Mouse (Mus musculus) thymus, adult 2 months (tissue): ENCODE results near the gene Hpd. TPM values are rescaled to one million over a fixed set of nuclear protein-coding genes. Genes with fewer than 3 reads are reported as not detected.

Experiments
- DNase-seq: peaks from one replicate; pipeline ENCODE4 v3.0.0; 2021
- H3K27ac ChIP-seq: fragments of 200-500 bp; 2 replicates; pipeline ENCODE4 v1.5.1; 2012; ENCODE audit warnings: low read length, control low read depth; ENCODE audit not compliant: control insufficient read depth, insufficient read depth
- H3K27me3 ChIP-seq: fragments of 200-500 bp; 2 replicates; pipeline ENCODE4 v1.6.1; 2012; ENCODE audit warnings: mild to moderate bottlenecking, low read length, moderate library complexity, mixed read lengths; ENCODE audit not compliant: control insufficient read depth, insufficient read depth
- H3K36me3 ChIP-seq: fragments of 200-500 bp; 2 replicates; pipeline ENCODE4 v1.6.1; 2012; ENCODE audit warnings: mild to moderate bottlenecking, low read length, moderate library complexity; ENCODE audit not compliant: control insufficient read depth, insufficient read depth
- H3K4me1 ChIP-seq: fragments of 200-500 bp; replicated peaks from 2 replicates; pipeline ENCODE4 v1.6.1; 2012; ENCODE audit warnings: low read length; ENCODE audit not compliant: control insufficient read depth, insufficient read depth
- H3K4me3 ChIP-seq: fragments of 200-500 bp; 2 replicates; pipeline ENCODE4 v1.5.1; 2012; ENCODE audit warnings: mild to moderate bottlenecking, low read length, control low read depth, moderate library complexity; ENCODE audit not compliant: control insufficient read depth, insufficient read depth
- CTCF ChIP-seq: fragments of 200-500 bp; IDR thresholded peaks from 2 replicates; pipeline ENCODE4 v1.5.1; 2012; ENCODE audit warnings: mild to moderate bottlenecking, control low read depth, low read length, moderate library complexity, borderline replicate concordance; ENCODE audit not compliant: control insufficient read depth, poor library complexity, insufficient read depth; ENCODE audit errors: extremely low read depth
- POLR2A ChIP-seq: fragments of 200-500 bp; IDR thresholded peaks from 2 replicates; pipeline ENCODE4 v1.6.1; 2012; ENCODE audit warnings: mild to moderate bottlenecking, low read length, control low read depth, moderate library complexity; ENCODE audit not compliant: control insufficient read depth, poor library complexity, insufficient read depth; ENCODE audit errors: extremely low read depth
- WGBS: fragments of 180-500 bp; shearing (Covaris S2); methylation state at CpG from one replicate; pipeline ENCODE4 v1.1.7; 2018; 5-methylcytosine and 5-hydroxymethylcytosine counted together
- polyA plus RNA-seq: library from polyadenylated mRNA; depleted of rRNA; stranded (reverse); fragments of >200 nt; gene quantifications from 2 replicates; pipeline ENCODE4 v1.2.3, GENCODE M21; 2012

The Hpd gene
- polyA plus RNA-seq, 1 experiment, result 1.5 TPM

GRCm38 (mm10) chr5:123160341-123160740 lies 22.2 kb downstream of the Hpd start:
- WGBS, result 98% methylated on average over 15 of the region's 15 CpGs
- H3K36me3 ChIP-seq, result peaks cover 84% of the 10 kb centered on the region

GRCm38 (mm10) chr5:123159866-123160265 lies 22.7 kb downstream of the Hpd start:
- Histone ChIP-seq H3K4me3 (no peak overlapping the region), H3K4me1 (no peaks in the 10 kb centered on the region), H3K27me3 (no peaks in the 10 kb centered on the region), H3K36me3 (peaks cover 84% of the 10 kb centered on the region), H3K27ac (no peak overlapping the region)
- TF ChIP-seq POLR2A, result no peak
- no peak for TF ChIP-seq CTCF
- 98% methylated on average over 15 of the region's 15 CpGs for WGBS
- DNase-seq, result no peak

More at GRCm38 (mm10) chr5:123160341-123160740, 22.2 kb downstream of the Hpd start:
- TF ChIP-seq CTCF, result no peak
- no peak for TF ChIP-seq POLR2A
- no peaks in the 10 kb centered on the region for H3K27me3 ChIP-seq
- no peak overlapping the region for H3K4me3 ChIP-seq
- H3K4me1 ChIP-seq, result no peaks in the 10 kb centered on the region
- no peak for DNase-seq
- H3K27ac ChIP-seq, result no peak overlapping the region

GRCm38 (mm10) chr5:123159446-123159845 lies 23.1 kb downstream of the Hpd start:
- H3K4me3 ChIP-seq, result no peak overlapping the region
- H3K27me3 ChIP-seq, result no peaks in the 10 kb centered on the region
- DNase-seq, result no peak
- 98% methylated on average over 4 of the region's 4 CpGs for WGBS
- H3K4me1 ChIP-seq, result no peaks in the 10 kb centered on the region
- H3K27ac ChIP-seq, result no peak overlapping the region
- H3K36me3 ChIP-seq, result peaks cover 81% of the 10 kb centered on the region
- TF ChIP-seq CTCF (no peak), POLR2A (no peak)

- Histone ChIP-seq H3K36me3 (peaks cover 70% of the 10 kb centered on the region), H3K27ac (no peak overlapping the region), H3K4me1 (peaks cover 2% of the 10 kb centered on the region), H3K27me3 (no peaks in the 10 kb centered on the region), H3K4me3 (no peak overlapping the region)
- no peak for DNase-seq
- WGBS, result 97% methylated on average over 4 of the region's 4 CpGs
- TF ChIP-seq POLR2A (no peak), CTCF (no peak)
Observed at GRCm38 (mm10) chr5:123157972-123158371, 24.6 kb downstream of the Hpd start.

- TF ChIP-seq CTCF (peak; percentile 56; the same call in 1 of the 2 replicates), POLR2A (no peak)
- H3K36me3 ChIP-seq, result peaks cover 65% of the 10 kb centered on the region
- no peaks in the 10 kb centered on the region for H3K27me3 ChIP-seq
- H3K4me1 ChIP-seq, result peaks cover 12% of the 10 kb centered on the region
- no peak for DNase-seq
- WGBS, result 93% methylated on average over 12 of the region's 12 CpGs
- no peak overlapping the region for H3K4me3 ChIP-seq
- H3K27ac ChIP-seq, result no peak overlapping the region
Observed at GRCm38 (mm10) chr5:123156763-123157162, 25.8 kb downstream of the Hpd start.

GRCm38 (mm10) chr5:123155425-123155824 lies 27.1 kb downstream of the Hpd start:
- Histone ChIP-seq H3K27ac (no peak overlapping the region), H3K27me3 (no peaks in the 10 kb centered on the region), H3K4me1 (peaks cover 24% of the 10 kb centered on the region), H3K4me3 (no peak overlapping the region), H3K36me3 (peaks cover 51% of the 10 kb centered on the region)
- peak; percentile 79 for DNase-seq
- WGBS, result 59% methylated on average over 7 of the region's 7 CpGs
- TF ChIP-seq POLR2A (no peak), CTCF (no peak)

- H3K4me1 ChIP-seq, result peaks cover 46% of the 10 kb centered on the region
- peak overlapping the region; percentile 71 for H3K27ac ChIP-seq
- 6% methylated on average over 1 of the region's 1 CpGs for WGBS
- DNase-seq, result peak; percentile 59
- no peak overlapping the region for H3K4me3 ChIP-seq
- TF ChIP-seq CTCF (no peak), POLR2A (no peak)
- H3K36me3 ChIP-seq, result peaks cover 39% of the 10 kb centered on the region
- H3K27me3 ChIP-seq, result no peaks in the 10 kb centered on the region
Observed at GRCm38 (mm10) chr5:123152901-123153300, 29.6 kb downstream of the Hpd start.
